Mouse (Mus musculus) lung, postnatal 10 days (tissue): Measurements from ENCODE around the gene Opcml.

Experiments used
- DNase-seq: peaks from one replicate; pipeline ENCODE4 v3.0.0; 2021

The Opcml gene

DNA sequence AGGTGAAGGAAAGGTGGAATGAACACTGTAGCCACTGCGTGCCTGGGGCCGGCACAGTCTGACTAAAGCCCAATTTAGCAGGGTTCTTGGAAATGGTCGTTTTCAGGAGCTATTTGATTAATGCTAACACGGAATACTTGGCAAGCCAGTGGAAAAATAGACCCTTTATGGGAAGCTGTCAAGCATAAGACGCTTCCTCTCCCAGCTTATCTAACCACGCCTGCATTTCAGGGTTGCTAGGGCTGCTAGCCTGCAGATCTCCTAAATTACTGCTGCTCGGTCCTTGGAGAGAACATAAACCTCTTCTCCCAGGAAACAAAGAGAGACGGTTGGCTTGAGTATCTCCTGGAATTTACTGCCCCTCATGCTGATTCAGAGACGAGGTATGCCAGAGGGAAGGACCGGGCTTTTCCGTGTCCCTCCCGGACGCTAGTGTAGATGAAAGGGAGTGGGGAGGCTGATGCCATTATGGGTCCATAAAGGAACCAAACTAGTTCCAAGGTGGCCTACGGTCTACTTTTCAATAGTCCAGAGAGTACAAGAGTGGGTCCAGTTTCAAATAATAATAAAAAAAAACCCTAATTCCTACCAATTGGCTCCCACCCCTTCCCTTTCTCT is 772.6 kb downstream of the Opcml start:
- no peak for DNase-seq

- no peak for DNase-seq
These were observed 778.5 kb downstream of the Opcml start for GRCm38 (mm10) chr9:28569041-28569522.

- no peak for DNase-seq
These were observed 779.2 kb downstream of the Opcml start for GRCm38 (mm10) chr9:28569776-28570175.

DNA sequence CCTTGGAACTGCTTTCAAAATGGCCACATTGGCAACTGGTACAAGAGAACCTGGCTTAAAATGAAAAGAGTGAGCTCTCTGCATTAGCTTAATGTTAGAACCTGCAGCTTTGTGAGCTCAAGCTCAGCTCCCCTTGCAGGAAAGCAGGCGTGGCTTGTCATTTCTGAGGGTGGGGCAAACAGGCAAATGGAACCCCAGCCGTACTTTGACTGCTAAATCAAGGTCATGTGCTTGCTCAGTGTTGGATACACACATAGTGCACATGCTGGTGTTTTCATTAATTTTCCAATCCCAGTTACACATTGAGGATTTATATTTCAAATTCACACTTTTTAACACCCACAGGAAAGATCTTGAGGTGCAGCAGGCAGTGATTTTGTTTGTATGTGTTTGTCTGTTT is 781.1 kb downstream of the Opcml start:
- DNase-seq: no peak

- DNase-seq: no peak
These were observed 781.7 kb downstream of the Opcml start for GRCm38 (mm10) chr9:28572136-28572774.

GRCm38 (mm10) chr9:28578730-28579129 is 788.2 kb downstream of the Opcml start:
- DNase-seq: no peak

GRCm38 (mm10) chr9:28587253-28587652 is 796.7 kb downstream of the Opcml start:
- no peak for DNase-seq

- DNase-seq: no peak
These were observed 797.3 kb downstream of the Opcml start for GRCm38 (mm10) chr9:28587857-28588388.

GRCm38 (mm10) chr9:28588488-28588887 is 797.9 kb downstream of the Opcml start:
- DNase-seq: no peak

- no peak for DNase-seq
These were observed 801.6 kb downstream of the Opcml start for GRCm38 (mm10) chr9:28592208-28592607.

DNA sequence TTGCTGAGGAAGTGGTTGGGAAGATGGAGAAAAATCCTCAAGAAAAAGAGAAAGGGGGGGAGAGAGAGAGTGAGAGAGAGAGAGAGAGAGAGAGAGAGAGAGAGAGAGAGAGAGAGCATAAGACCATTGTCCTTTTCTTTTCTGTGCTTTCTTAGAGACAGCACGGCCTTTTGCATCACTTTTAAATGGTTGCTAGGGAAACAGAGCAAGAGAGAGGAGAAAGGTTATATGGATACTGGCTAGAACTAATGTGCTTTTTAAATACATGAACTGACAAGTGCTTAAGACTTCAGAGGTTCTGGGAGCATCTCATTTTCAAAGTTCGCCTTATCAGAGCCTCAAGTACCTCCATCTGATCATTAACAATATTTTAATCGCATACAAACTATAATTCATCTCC is 804.5 kb downstream of the Opcml start:
- DNase-seq: no peak

- DNase-seq: no peak
These were observed 815.0 kb downstream of the Opcml start for GRCm38 (mm10) chr9:28605561-28605960.

DNA sequence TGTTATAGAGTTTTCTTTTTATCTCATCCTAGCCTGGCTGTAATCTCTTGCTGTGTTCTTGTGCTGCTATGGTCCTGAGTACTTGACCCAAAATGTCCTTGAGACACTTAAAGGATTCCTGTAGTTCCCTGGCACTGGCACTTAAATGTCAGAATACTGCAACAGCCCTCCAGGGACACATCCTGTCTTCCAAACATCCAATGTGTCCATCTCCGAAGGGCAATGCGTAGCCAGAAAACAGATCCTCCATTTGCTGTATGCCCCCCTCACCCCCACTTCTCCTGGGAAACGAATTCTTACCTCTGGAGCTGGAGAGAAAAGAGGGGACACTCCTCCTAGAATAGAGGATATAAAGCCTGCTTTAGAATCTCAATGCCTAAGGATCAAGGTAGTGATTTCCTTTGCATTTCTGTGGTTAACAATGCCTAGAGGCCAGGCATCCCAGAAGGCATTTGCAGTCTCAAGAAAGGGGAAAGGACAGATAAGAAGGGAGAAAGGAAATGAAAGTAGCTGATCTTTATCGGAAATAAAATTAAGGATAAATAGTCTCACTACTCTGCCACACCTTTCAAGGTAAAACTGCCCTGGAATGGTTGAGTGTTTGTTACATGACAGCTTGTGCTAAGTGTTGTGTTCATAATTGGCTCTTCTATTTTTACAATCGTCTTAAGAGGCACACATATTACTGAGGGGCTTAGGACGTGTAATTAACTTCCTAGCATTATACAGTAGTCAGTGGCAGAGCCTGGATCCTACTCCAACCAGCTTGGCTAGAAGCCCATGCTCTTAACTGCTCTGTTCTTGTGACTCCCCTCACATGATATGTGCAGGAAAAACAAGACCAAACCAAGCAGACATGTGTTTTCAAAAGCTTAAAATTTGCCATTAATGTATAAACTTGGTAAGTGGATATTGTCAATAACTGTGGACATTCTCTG is 823.4 kb downstream of the Opcml start:
- DNase-seq: no peak

- DNase-seq: no peak
These were observed 824.9 kb downstream of the Opcml start for GRCm38 (mm10) chr9:28615447-28615846.

DNA sequence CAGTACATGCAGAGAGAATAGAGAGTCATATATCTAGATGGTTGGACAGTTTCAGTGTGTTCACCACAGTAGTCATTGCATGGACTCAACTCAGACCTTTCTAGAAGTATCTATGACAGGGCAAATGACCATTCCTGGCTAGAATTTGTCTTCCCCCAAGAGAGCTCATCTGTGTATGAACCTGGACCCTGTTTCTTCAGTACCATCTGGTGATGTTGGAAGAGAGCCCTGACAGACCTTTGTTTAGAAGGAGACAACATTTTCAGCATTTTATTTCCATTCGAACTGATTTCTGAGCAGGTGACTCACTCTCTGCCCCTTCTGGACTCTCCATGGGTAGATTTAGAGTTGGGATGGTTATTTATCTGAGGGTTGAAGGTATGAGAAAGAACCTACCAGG is 827.1 kb downstream of the Opcml start:
- no peak for DNase-seq

DNA sequence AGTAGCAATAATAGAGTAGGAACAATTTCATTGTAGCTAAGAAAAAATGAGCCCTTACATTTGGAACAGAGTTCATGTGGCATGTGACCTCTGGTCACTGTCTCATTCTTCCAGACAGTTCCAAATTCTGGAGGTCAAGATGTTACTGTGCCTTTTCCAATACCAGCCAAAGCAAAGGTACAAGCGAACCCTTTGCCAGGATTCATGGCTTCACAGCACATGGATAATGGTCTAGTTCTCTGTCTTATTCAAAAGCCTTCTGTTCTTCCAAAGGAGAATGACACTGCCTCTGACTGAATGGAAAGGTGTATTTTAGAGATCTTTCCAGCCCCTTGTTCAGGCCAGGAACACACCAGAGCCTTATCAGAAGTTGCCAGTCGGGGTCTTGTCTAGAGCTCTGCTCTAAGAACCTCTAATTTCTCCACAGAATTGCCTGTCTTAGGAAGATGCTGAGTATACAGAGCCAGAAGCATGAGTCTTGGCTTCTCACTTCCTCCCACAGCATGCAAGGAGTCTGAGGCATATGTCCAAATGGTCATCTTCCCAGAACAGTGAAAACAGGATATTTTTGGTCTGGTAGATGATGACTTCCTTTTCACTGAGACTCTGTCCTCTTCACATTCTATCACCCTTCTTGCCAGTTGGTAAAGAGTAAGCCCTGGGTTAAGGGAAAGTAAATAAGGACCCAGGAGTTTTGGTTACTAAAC is 827.8 kb downstream of the Opcml start:
- no peak for DNase-seq

GRCm38 (mm10) chr9:28621939-28622338 is 831.4 kb downstream of the Opcml start:
- DNase-seq: no peak

DNA sequence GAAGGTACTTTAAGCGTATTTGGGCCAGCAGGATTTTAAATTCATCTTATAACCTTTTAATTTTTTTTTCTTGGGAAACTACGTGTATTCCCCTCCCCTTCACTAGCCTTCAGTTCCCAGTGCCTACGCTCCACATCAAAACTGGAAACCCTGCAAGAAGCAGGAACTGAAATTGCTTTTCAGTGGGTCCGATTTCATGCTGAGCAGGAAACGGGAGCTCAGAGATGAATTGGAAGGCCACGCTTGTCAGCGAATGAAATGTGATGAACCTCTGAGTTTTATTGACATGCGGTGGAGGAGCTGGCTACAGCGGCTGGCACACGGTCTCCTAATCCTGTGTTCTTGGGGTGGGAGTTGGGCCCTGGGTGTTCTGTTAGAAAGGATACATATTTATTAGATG is 834.3 kb downstream of the Opcml start:
- DNase-seq: no peak

GRCm38 (mm10) chr9:28642766-28643165 is 852.2 kb downstream of the Opcml start:
- no peak for DNase-seq

- no peak for DNase-seq
These were observed 853.5 kb downstream of the Opcml start for GRCm38 (mm10) chr9:28644063-28644462.

GRCm38 (mm10) chr9:28650089-28650488 is 859.5 kb downstream of the Opcml start:
- DNase-seq: no peak

DNA sequence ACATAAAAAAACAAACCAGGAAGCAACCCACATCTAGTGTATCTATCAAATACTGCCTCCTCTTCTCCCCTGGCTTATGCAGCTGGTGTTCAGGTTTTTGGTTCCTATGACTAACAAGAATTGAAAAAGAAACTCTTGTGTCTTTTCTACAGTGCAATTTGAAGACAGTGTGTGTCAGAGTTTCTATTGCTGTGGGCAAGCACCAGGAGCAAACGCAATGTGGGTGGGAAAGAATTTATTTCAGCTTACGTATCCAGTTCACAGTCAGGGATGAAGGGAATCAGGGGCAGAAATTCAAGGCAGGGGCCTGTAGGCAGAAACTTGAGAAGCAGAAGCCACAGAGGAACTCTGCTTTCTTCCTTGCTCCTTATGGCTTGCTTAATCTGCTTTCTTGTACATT is 869.4 kb downstream of the Opcml start:
- no peak for DNase-seq

DNA sequence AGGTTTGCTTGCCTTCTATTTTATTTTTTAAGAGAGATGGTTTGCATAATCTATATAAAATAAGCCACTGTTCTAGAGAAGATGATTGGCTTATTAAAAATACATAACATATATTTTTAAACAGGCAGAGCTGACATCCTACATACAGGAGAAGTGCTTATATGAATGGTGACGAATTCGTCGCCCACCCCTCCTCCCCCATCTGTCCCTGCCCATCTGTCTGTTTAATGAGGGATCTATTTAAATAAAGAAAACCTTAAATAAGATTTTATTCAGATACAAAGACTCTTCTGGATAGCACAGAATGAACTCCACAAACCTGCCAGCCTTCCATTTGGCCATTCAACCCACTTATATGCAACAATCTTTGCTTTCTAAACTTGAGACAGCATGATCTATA is 872.3 kb downstream of the Opcml start:
- DNase-seq: no peak
